Mouse (Mus musculus): ENCODE data around the gene Arhgap15.

Arhgap15 gene

DNA sequence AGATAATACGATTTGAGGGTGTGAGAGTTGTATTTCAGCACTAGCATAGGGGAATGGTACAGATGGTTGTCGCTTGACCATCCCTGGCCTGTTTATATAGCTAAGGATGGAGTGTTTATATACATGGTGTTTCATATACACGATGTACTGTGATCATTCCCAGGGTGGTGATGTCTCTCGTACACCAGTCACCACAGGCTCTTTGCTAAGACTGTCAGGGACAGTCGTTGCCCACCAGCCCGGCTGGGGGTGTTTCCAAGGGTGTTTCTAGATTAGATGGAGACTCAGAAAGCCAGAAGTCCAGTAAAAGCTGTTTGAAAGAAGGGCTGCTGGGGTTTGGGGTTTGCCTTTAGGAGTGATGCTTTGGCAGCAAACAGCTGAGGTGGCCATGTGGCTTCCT, 165.5 kb downstream of the Arhgap15 start:
- no peak for DNase-seq (ENCODE audit: low read depth in 1 of 2, low spot score in 2 of 2)

DNA sequence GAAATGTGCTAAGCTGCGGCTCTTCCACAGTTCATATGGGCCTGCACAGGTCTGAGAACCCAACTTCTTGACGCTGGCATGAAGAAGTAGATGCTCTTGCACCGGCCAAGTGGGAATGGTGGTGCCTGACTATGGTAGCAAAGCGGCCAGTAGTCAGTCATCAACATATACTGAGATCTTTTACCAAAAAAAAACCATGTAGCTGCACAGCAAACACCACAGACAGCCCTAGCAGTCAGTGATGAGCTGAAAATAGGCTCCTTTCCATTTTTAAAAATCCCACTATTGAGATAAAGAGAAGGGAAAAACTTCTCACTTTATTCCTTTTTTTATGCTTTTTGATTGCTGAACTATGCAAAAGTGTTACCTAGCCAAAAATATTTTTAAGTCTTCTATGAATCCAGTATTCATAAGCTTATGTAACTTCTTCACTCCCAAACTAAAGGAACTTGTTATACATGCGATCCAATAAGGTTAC, 175.3 kb downstream of the Arhgap15 start:
- DNase-seq (ENCODE audit: low read depth in 1 of 2, low spot score in 2 of 2), result no peak

- DNase-seq (ENCODE audit: low read depth in 1 of 2, low spot score in 2 of 2), result no peak
These were observed 183.1 kb downstream of the Arhgap15 start for GRCm38 (mm10) chr2:43931687-43932086.

GRCm38 (mm10) chr2:43939196-43939595, 190.6 kb downstream of the Arhgap15 start:
- DNase-seq (ENCODE audit: low read depth in 1 of 2, low spot score in 2 of 2), result no peak

GRCm38 (mm10) chr2:43945679-43946078, 197.1 kb downstream of the Arhgap15 start:
- DNase-seq (ENCODE audit: low read depth in 1 of 2, low spot score in 2 of 2), result no peak

- DNase-seq (ENCODE audit: low read depth in 1 of 2, low spot score in 2 of 2), result no peak
These were observed 201.3 kb downstream of the Arhgap15 start for GRCm38 (mm10) chr2:43949775-43950492.

GRCm38 (mm10) chr2:43950741-43951140, 202.1 kb downstream of the Arhgap15 start:
- no peak for DNase-seq (ENCODE audit: low read depth in 1 of 2, low spot score in 2 of 2)

GRCm38 (mm10) chr2:43959189-43959588, 210.6 kb downstream of the Arhgap15 start:
- no peak for DNase-seq (ENCODE audit: low read depth in 1 of 2, low spot score in 2 of 2)

DNA sequence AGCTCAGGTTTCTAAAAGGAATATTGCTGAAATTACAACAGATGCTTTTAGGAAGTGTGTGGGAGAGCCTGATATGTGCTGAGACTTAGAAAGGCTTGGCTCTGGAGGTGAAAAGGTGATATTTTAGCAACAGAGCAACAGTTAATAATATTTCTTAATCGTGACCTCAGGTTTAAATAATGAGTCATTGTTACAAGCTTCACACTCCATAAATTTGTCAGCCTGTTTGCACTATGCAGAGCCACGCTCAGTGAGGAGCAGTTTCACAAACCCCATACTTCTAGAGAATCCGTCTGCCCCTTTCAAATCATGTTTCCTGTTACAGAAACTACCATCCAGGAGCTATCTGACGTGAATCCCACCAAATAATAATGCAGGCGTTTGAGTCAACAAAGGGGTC, 213.8 kb downstream of the Arhgap15 start:
- DNase-seq (ENCODE audit: low read depth in 1 of 2, low spot score in 2 of 2), result no peak

DNA sequence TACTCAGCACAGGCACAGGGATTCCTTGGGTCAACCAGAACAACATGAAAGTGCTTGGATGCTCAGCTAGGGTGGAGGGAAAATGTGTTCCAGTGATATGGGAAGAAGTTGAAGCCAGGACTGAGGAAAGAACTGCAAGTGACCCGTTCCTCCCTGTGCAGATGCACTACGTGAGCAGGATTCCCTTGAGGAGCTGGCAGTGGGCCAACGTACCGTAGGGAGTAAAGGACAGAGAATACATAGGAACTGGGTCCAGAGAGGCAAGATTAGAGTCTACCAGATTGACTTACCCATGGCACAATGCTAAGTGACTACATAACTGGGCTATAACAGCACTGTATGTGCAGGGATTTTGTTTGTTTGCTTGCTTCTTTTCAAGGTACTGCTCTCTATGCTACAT, 220.0 kb downstream of the Arhgap15 start:
- no peak for DNase-seq (ENCODE audit: low read depth in 1 of 2, low spot score in 2 of 2)

- DNase-seq (ENCODE audit: low read depth in 1 of 2, low spot score in 2 of 2), result no peak
These were observed 229.1 kb downstream of the Arhgap15 start for GRCm38 (mm10) chr2:43977732-43978131.

- DNase-seq (ENCODE audit: low read depth in 1 of 2, low spot score in 2 of 2), result no peak
These were observed 229.8 kb downstream of the Arhgap15 start for GRCm38 (mm10) chr2:43978177-43979013.

- DNase-seq (ENCODE audit: low read depth in 1 of 2, low spot score in 2 of 2), result no peak
These were observed 237.4 kb downstream of the Arhgap15 start for GRCm38 (mm10) chr2:43986066-43986465.

GRCm38 (mm10) chr2:43987919-43988318, 239.3 kb downstream of the Arhgap15 start:
- no peak for DNase-seq (ENCODE audit: low read depth in 1 of 2, low spot score in 2 of 2)

DNA sequence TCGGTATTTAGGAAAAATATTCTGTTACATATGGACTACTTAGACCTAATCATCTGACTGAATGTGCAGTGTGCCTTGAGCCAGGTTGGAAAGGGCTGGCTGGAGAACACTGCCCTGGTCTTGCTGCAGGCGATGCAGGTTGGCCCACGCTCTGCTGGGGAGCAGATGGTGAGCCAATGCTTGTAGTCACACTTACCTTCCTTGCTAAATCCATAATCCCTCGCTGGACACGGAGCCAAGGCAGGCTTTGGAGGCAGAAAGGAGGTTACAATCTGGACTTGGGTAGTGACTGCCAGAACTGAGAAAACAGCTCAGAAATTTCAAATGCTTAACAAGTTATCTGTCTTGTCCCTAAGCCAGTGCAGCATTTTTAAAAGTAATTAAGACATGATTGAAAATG, 241.2 kb downstream of the Arhgap15 start:
- DNase-seq (ENCODE audit: low read depth in 1 of 2, low spot score in 2 of 2), result no peak

GRCm38 (mm10) chr2:43992510-43992909, 243.9 kb downstream of the Arhgap15 start:
- DNase-seq (ENCODE audit: low read depth in 1 of 2, low spot score in 2 of 2), result no peak

GRCm38 (mm10) chr2:44002454-44002853, 253.8 kb downstream of the Arhgap15 start:
- DNase-seq (ENCODE audit: low read depth in 1 of 2, low spot score in 2 of 2), result no peak

GRCm38 (mm10) chr2:44010249-44010648, 261.6 kb downstream of the Arhgap15 start:
- no peak for DNase-seq (ENCODE audit: low read depth in 1 of 2, low spot score in 2 of 2)

GRCm38 (mm10) chr2:44013388-44013787, 264.8 kb downstream of the Arhgap15 start:
- DNase-seq (ENCODE audit: low read depth in 1 of 2, low spot score in 2 of 2), result no peak

GRCm38 (mm10) chr2:44016720-44017119, 268.1 kb downstream of the Arhgap15 start:
- no peak for DNase-seq (ENCODE audit: low read depth in 1 of 2, low spot score in 2 of 2)

GRCm38 (mm10) chr2:44017405-44018026, 268.9 kb downstream of the Arhgap15 start:
- DNase-seq (ENCODE audit: low read depth in 1 of 2, low spot score in 2 of 2), result no peak

GRCm38 (mm10) chr2:44018033-44018432, 269.4 kb downstream of the Arhgap15 start:
- no peak for DNase-seq (ENCODE audit: low read depth in 1 of 2, low spot score in 2 of 2)
